Mouse (Mus musculus): ENCODE data around the gene Ltf. TPM values are rescaled to one million over a fixed set of nuclear protein-coding genes. Genes with fewer than 3 reads are reported as not detected.

The Ltf gene
- total and polyA plus RNA-seq, 3 experiments = 0.11 TPM; not detected in 2

- H3K27ac ChIP-seq (ENCODE audit: control insufficient read depth, low read depth, low read length) = no peak overlapping the region
- H3K4me1 ChIP-seq (ENCODE audit: control insufficient read depth in 1 of 2, insufficient read depth in 2 of 2, low read length in 2 of 2) = no peaks in the 10 kb centered on the region
- no peaks in the 10 kb centered on the region for H3K27me3 ChIP-seq (ENCODE audit: control insufficient read depth in 1 of 2, insufficient read depth in 2 of 2, low read length in 2 of 2)
- no peak for DNase-seq (ENCODE audit: low read depth, low spot score)
- H3K36me3 ChIP-seq (ENCODE audit: control insufficient read depth in 1 of 2, insufficient read depth in 2 of 2, low read length in 2 of 2) = no peaks in the 10 kb centered on the region
- TF ChIP-seq SMC3 (IDR thresholded peaks at IDR 0.05; ENCODE audit: low read depth, low read length) = no peak
- TF ChIP-seq MAZ (IDR thresholded peaks at IDR 0.05; ENCODE audit: low read depth, low read length) = no peak
- TF ChIP-seq SIN3A (IDR thresholded peaks at IDR 0.05; ENCODE audit: low read length) = no peak
- TF ChIP-seq NELFE (IDR thresholded peaks at IDR 0.05; ENCODE audit: low read depth, low read length) = no peak
- no peak for TF ChIP-seq RAD21 (IDR thresholded peaks at IDR 0.05; ENCODE audit: low read depth, low read length)
- TF ChIP-seq CHD2 (IDR thresholded peaks at IDR 0.05; ENCODE audit: low read length) = no peak
- TF ChIP-seq MXI1 (IDR thresholded peaks at IDR 0.05; ENCODE audit: low read depth, low read length) = no peak
- TF ChIP-seq POLR2AphosphoS2 (IDR thresholded peaks at IDR 0.05; ENCODE audit: low read length) = no peak
- TF ChIP-seq RCOR1 (IDR thresholded peaks at IDR 0.05; ENCODE audit: low read depth, low read length) = no peak
- no peak for TF ChIP-seq GATA1 (IDR thresholded peaks at IDR 0.05; ENCODE audit: low read depth, low read length)
- no peak for TF ChIP-seq MAFK (IDR thresholded peaks at IDR 0.05; ENCODE audit: borderline replicate concordance, low read depth, low read length)
- no peak for TF ChIP-seq ZNF384 (IDR thresholded peaks at IDR 0.05; ENCODE audit: low read depth, low read length)
- TF ChIP-seq BHLHE40 (IDR thresholded peaks at IDR 0.05; ENCODE audit: borderline replicate concordance, low read depth, low read length) = no peak
- TF ChIP-seq EP300 (IDR thresholded peaks at IDR 0.05; ENCODE audit: low read depth in 1 of 2, low read length in 2 of 2) = no peak
- no peak for TF ChIP-seq ELF1 (IDR thresholded peaks at IDR 0.05; ENCODE audit: low read depth, low read length)
- no peak for TF ChIP-seq MYB (IDR thresholded peaks at IDR 0.05; ENCODE audit: low read depth, low read length)
- no peak for TF ChIP-seq ZKSCAN1 (IDR thresholded peaks at IDR 0.05; ENCODE audit: low read depth, low read length)
- no peak for TF ChIP-seq GABPA (IDR thresholded peaks at IDR 0.05; ENCODE audit: low read depth, low read length)
- no peak for TF ChIP-seq CTCF (IDR thresholded peaks at IDR 0.05 in 2 of 3, conservative IDR thresholded peaks at IDR 0.05 in 1 of 3; ENCODE audit: control insufficient read depth in 1 of 3, insufficient read depth in 1 of 3, low read depth in 2 of 3, low read length in 3 of 3, poor library complexity in 1 of 3, severe bottlenecking in 1 of 3)
- no peak overlapping the region for H3K4me3 ChIP-seq (ENCODE audit: control insufficient read depth in 1 of 2, insufficient read depth in 1 of 2, low read depth in 2 of 2, low read length in 2 of 2)
- H3K9me3 ChIP-seq (replicated peaks; ENCODE audit: insufficient read depth, low read length) = no peaks in the 10 kb centered on the region
- no peaks in the 10 kb centered on the region for H3K79me2 ChIP-seq (ENCODE audit: control insufficient read depth, insufficient read depth, low read length, poor library complexity)
- no peak overlapping the region for H3K9ac ChIP-seq (ENCODE audit: control insufficient read depth, low read depth, low read length, poor library complexity, severe bottlenecking)
These were observed 31.7 kb upstream of the Ltf start for GRCm38 (mm10) chr9:110987331-110987730.

GRCm38 (mm10) chr9:110988078-110988477 lies 31.0 kb upstream of the Ltf start:
- DNase-seq (ENCODE audit: low read depth, low spot score) = no peak
- Histone ChIP-seq H3K4me1 (ENCODE audit: control insufficient read depth in 1 of 2, insufficient read depth in 2 of 2, low read length in 2 of 2) (no peaks in the 10 kb centered on the region), H3K36me3 (ENCODE audit: control insufficient read depth in 1 of 2, insufficient read depth in 2 of 2, low read length in 2 of 2) (no peaks in the 10 kb centered on the region), H3K27ac (ENCODE audit: control insufficient read depth, low read depth, low read length) (no peak overlapping the region), H3K27me3 (ENCODE audit: control insufficient read depth in 1 of 2, insufficient read depth in 2 of 2, low read length in 2 of 2) (no peaks in the 10 kb centered on the region), H3K9ac (ENCODE audit: control insufficient read depth, low read depth, low read length, poor library complexity, severe bottlenecking) (no peak overlapping the region), H3K4me3 (ENCODE audit: control insufficient read depth in 1 of 2, insufficient read depth in 1 of 2, low read depth in 2 of 2, low read length in 2 of 2) (no peak overlapping the region), H3K79me2 (ENCODE audit: control insufficient read depth, insufficient read depth, low read length, poor library complexity) (no peaks in the 10 kb centered on the region), H3K9me3 (replicated peaks; ENCODE audit: insufficient read depth, low read length) (no peaks in the 10 kb centered on the region)
- TF ChIP-seq MYC (IDR thresholded peaks at IDR 0.05; ENCODE audit: low read depth, low read length) = no peak
- no peak for TF ChIP-seq MAZ (IDR thresholded peaks at IDR 0.05; ENCODE audit: low read depth, low read length)
- no peak for TF ChIP-seq POLR2AphosphoS5 (IDR thresholded peaks at IDR 0.05; ENCODE audit: borderline replicate concordance, low read depth, low read length)
- TF ChIP-seq ZC3H11A (IDR thresholded peaks at IDR 0.05; ENCODE audit: low read depth, low read length) = no peak
- no peak for TF ChIP-seq SMC3 (IDR thresholded peaks at IDR 0.05; ENCODE audit: low read depth, low read length)
- TF ChIP-seq USF2 (IDR thresholded peaks at IDR 0.05; ENCODE audit: borderline replicate concordance in 1 of 2, insufficient read depth in 1 of 2, low read depth in 1 of 2, low read length in 2 of 2) = no peak
- no peak for TF ChIP-seq CHD2 (IDR thresholded peaks at IDR 0.05; ENCODE audit: low read length)
- no peak for TF ChIP-seq GABPA (IDR thresholded peaks at IDR 0.05; ENCODE audit: low read depth, low read length)
- TF ChIP-seq GATA1 (IDR thresholded peaks at IDR 0.05; ENCODE audit: low read depth, low read length) = no peak
- no peak for TF ChIP-seq POLR2A (IDR thresholded peaks at IDR 0.05; ENCODE audit: control insufficient read depth in 1 of 2, insufficient read depth in 1 of 2, low read depth in 1 of 2, low read length in 2 of 2, poor library complexity in 1 of 2)
- no peak for TF ChIP-seq UBTF (IDR thresholded peaks at IDR 0.05; ENCODE audit: borderline replicate concordance, insufficient read depth, low read depth, low read length)
- no peak for TF ChIP-seq MXI1 (IDR thresholded peaks at IDR 0.05; ENCODE audit: low read depth, low read length)
- no peak for TF ChIP-seq POLR2AphosphoS2 (IDR thresholded peaks at IDR 0.05; ENCODE audit: low read length)
- TF ChIP-seq MAX (IDR thresholded peaks at IDR 0.05; ENCODE audit: low read length) = no peak
- no peak for TF ChIP-seq USF1 (IDR thresholded peaks at IDR 0.05; ENCODE audit: low read depth, low read length)
- no peak for TF ChIP-seq MAFK (IDR thresholded peaks at IDR 0.05; ENCODE audit: borderline replicate concordance, low read depth, low read length)
- TF ChIP-seq ZNF384 (IDR thresholded peaks at IDR 0.05; ENCODE audit: low read depth, low read length) = no peak
- no peak for TF ChIP-seq TCF12 (IDR thresholded peaks at IDR 0.05; ENCODE audit: low read depth, low read length)
- TF ChIP-seq CHD1 (IDR thresholded peaks at IDR 0.05; ENCODE audit: low read depth, low read length) = no peak
- no peak for TF ChIP-seq KAT2A (conservative IDR thresholded peaks at IDR 0.05; ENCODE audit: low read depth, low read length)

Data from MEL (cell line).